Mouse (Mus musculus): ENCODE results near the gene Sft2d2.
A peak's percentile ranks its signal among the peaks of the same experiment; 100 is the strongest.

Gene Sft2d2

GRCm38 (mm10) chr1:165193880-165194661, at the start of gene Sft2d2:
Gene Sft2d2 (minus strand): TSS chr1:165194438.
- DNase-seq (ENCODE audit: low spot score), result peak; percentile 94

GRCm38 (mm10) chr1:165236321-165237298, 42.4 kb upstream of the Sft2d2 start, which contains the start of gene Tiprl:
Gene Tiprl (minus strand): TSS chr1:165236996.
- peak; percentile 97 for DNase-seq (ENCODE audit: low spot score)

- DNase-seq (ENCODE audit: low spot score), result no peak
Observed at GRCm38 (mm10) chr1:165235846-165236245, 41.6 kb upstream of the Sft2d2 start.

GRCm38 (mm10) chr1:165233806-165234205, 39.6 kb upstream of the Sft2d2 start:
- DNase-seq (ENCODE audit: low spot score), result no peak

GRCm38 (mm10) chr1:165230691-165231090, 36.5 kb upstream of the Sft2d2 start:
- no peak for DNase-seq (ENCODE audit: low spot score)

- DNase-seq (ENCODE audit: low spot score), result no peak
Observed at GRCm38 (mm10) chr1:165229577-165229976, 35.3 kb upstream of the Sft2d2 start.

GRCm38 (mm10) chr1:165217023-165217589, 22.9 kb upstream of the Sft2d2 start:
- no peak for DNase-seq (ENCODE audit: low spot score)

GRCm38 (mm10) chr1:165215831-165216230, 21.6 kb upstream of the Sft2d2 start:
- no peak for DNase-seq (ENCODE audit: low spot score)

GRCm38 (mm10) chr1:165205591-165205990, 11.4 kb upstream of the Sft2d2 start:
- DNase-seq (ENCODE audit: low spot score), result no peak

GRCm38 (mm10) chr1:165203488-165204035, 9.3 kb upstream of the Sft2d2 start:
- no peak for DNase-seq (ENCODE audit: low spot score)

- no peak for DNase-seq (ENCODE audit: low spot score)
Observed at GRCm38 (mm10) chr1:165201445-165202012, 7.3 kb upstream of the Sft2d2 start.

- no peak for DNase-seq (ENCODE audit: low spot score)
Observed at GRCm38 (mm10) chr1:165200748-165201147, 6.5 kb upstream of the Sft2d2 start.

- DNase-seq (ENCODE audit: low spot score), result no peak
Observed at GRCm38 (mm10) chr1:165199639-165200038, 5.4 kb upstream of the Sft2d2 start.

GRCm38 (mm10) chr1:165198951-165199350, 4.7 kb upstream of the Sft2d2 start:
- no peak for DNase-seq (ENCODE audit: low spot score)

GRCm38 (mm10) chr1:165197875-165198274, 3.6 kb upstream of the Sft2d2 start:
- DNase-seq (ENCODE audit: low spot score), result no peak

- DNase-seq (ENCODE audit: low spot score), result no peak
Observed at GRCm38 (mm10) chr1:165195396-165195960, 1.2 kb upstream of the Sft2d2 start.

GRCm38 (mm10) chr1:165194662-165195013, 400 bp upstream of the Sft2d2 start:
- no peak for DNase-seq (ENCODE audit: low spot score)

- no peak for DNase-seq (ENCODE audit: low spot score)
Observed at GRCm38 (mm10) chr1:165193426-165193825, 812 bp downstream of the Sft2d2 start.

- no peak for DNase-seq (ENCODE audit: low spot score)
Observed at GRCm38 (mm10) chr1:165192714-165193264, 1.4 kb downstream of the Sft2d2 start.

GRCm38 (mm10) chr1:165192102-165192501, 2.1 kb downstream of the Sft2d2 start:
- no peak for DNase-seq (ENCODE audit: low spot score)

GRCm38 (mm10) chr1:165191611-165192010, 2.6 kb downstream of the Sft2d2 start:
- DNase-seq (ENCODE audit: low spot score), result no peak
